Mouse (Mus musculus) forebrain, embryonic 15.5 days (tissue): ENCODE results near the gene E2f4. TPM values are rescaled to one million over a fixed set of nuclear protein-coding genes. Genes with fewer than 3 reads are reported as not detected.

Source experiments
- ATAC-seq: fragments of 200-750 bp; cut with Nextera tagmentation; replicated peaks from 2 replicates; pipeline ENCODE4 v1.8.0; 2017; ENCODE audit warnings: mild to moderate bottlenecking, moderate TSS enrichment, moderate library complexity
- H3K27ac ChIP-seq: fragments of 300-500 bp; sonication (generic); replicated peaks from 2 replicates; pipeline ENCODE4 v1.5.1; 2015; ENCODE audit warnings: mild to moderate bottlenecking, inconsistent platforms
- H3K27me3 ChIP-seq: fragments of 300-500 bp; sonication (generic); 2 replicates; pipeline ENCODE4 v1.6.1; 2015; ENCODE audit warnings: inconsistent platforms
- H3K36me3 ChIP-seq: fragments of 300-500 bp; sonication (generic); 2 replicates; pipeline ENCODE4 v1.6.1; 2015; ENCODE audit warnings: mild to moderate bottlenecking, inconsistent platforms
- H3K4me1 ChIP-seq: fragments of 300-500 bp; sonication (generic); 2 replicates; pipeline ENCODE4 v1.6.1; 2015; ENCODE audit warnings: inconsistent platforms
- H3K4me2 ChIP-seq: fragments of 300-500 bp; sonication (generic); replicated peaks from 2 replicates; pipeline ENCODE4 v1.6.1; 2015; ENCODE audit warnings: mild to moderate bottlenecking, inconsistent platforms
- H3K4me3 ChIP-seq: fragments of 300-500 bp; sonication (generic); 2 replicates; pipeline ENCODE4 v1.5.1; 2015; ENCODE audit warnings: mild to moderate bottlenecking, inconsistent platforms
- H3K9ac ChIP-seq: fragments of 300-500 bp; sonication (generic); replicated peaks from 2 replicates; pipeline ENCODE4 v1.6.1; 2015; ENCODE audit warnings: mild to moderate bottlenecking, inconsistent platforms
- H3K9me3 ChIP-seq: fragments of 300-500 bp; sonication (generic); 2 replicates; pipeline ENCODE4 v1.6.1; 2016; ENCODE audit warnings: inconsistent platforms
- WGBS: fragments of 180-500 bp; shearing (Covaris S2); methylation state at CpG from one replicate; pipeline ENCODE4 v1.1.7; 2015; ENCODE audit warnings: mixed read lengths; 5-methylcytosine and 5-hydroxymethylcytosine counted together
- microRNA counts: library from miRNA; unstranded; fragments of <30 nt; microRNA quantifications from one replicate; lab custom pipeline; 2016
- microRNA-seq: library from miRNA; unstranded; fragments of <30 nt; microRNA quantifications from one replicate; pipeline ENCODE4, GENCODE M21; 2016
- polyA plus RNA-seq: library from polyadenylated mRNA; unstranded; fragments of >200 nt; fragmentation: Nextera tagmentation; extraction: Ambion mirVana; gene quantifications from 2 replicates; pipeline ENCODE4 v1.2.1, GENCODE M21; 2015

Gene E2f4
- polyA plus RNA-seq, 1 experiment from 2014 or later, result 44.2 TPM

DNA sequence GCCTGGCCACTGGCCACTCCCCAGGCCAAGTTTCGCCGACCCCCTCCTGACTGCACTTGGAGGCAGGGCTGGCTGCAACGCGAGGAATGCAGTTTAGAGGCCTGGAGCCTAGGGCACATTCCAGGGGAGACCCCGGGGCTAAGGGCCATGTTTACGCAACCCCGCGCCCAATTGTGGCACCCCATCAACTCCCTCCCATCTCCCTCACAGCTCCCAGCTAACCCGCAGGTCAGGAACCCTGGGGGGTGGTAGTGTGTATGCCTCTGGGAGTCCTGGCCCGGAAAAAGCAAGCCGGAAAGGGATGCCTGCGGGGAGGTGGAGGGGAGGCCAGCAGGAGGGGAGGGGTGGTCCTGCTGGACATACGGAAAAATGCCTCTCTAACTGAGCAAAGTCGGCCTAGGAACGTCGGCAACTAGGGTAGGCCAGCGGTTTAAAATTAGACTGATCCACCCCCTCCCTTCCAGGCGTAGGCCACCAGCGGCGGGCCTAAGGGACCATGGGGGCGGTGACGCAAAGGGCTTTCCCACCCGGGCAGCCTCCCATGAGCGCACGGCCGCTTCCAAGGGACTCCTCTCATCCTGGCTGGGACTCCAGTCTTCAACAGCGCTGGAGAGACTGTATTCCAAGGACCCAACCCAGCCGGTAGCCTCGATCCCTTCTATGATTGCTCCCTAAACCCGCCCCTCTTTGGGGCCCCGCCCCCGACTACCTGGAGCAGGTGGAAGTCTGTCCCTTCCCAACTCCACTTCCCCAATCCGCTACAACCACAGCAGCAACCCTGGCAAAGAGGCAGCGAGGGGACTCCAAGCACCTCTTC lies 49.4 kb downstream of the E2f4 start:
- H3K9me3 ChIP-seq, result no peaks in the 10 kb centered on the region
- no peaks in the 10 kb centered on the region for H3K36me3 ChIP-seq
- peak overlapping the region; percentile 88 for H3K9ac ChIP-seq
- peak overlapping the region; percentile 99 for H3K4me2 ChIP-seq
- H3K27me3 ChIP-seq, result no peaks in the 10 kb centered on the region
- ATAC-seq, result peak; percentile 9
- H3K4me1 ChIP-seq, result peaks cover 34% of the 10 kb centered on the region
- H3K27ac ChIP-seq, result no peak overlapping the region; the same call in 1 of the 2 replicates
- 2% methylated on average over 34 of the region's 34 CpGs for WGBS
- H3K4me3 ChIP-seq, result peak overlapping the region; percentile 91

DNA sequence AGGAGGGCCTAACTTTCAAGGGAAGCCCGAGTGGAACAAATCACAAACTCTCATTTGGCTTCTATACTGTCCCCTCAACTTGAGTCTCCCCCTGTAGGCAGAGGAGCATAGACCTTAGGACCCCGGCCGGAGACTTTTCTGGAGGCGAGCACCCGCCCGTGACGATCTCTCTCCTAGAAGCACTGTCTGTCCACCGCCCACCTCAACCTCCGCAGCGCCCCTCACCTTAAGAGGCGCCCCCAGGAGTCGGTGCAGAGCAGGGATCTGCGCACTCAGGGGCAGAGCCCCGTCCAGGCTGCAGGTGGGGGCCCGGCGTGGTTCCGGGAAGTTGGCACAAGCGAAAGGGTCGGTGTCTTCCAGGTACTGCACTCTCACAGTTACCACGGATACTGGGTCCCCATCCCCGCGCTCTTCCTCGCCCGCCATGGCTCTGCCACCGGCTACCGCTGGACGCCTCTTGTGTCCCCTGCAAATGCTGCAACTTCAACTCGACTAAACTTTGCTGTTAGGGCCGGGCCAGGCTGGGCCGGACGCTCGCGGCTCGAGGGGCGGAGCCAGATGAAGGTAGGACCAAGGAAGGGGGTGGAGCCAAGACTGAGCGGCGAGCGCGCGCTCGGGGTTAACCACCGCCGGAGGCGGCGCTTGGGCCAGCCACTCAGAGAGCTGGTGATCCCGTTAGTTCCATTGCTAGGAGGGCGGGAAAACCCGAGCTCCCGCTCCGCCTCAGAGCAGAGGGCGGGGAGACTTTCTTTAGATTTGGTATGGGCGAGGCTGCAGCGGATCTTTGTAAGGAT lies 50.2 kb downstream of the E2f4 start, which contains the start of gene Fhod1:
Fhod1 (minus strand) TSS at position 526 of the 794 bp plus-strand sequence.
- H3K27ac ChIP-seq, result peak within 1 kb of the TSS; percentile 80
- H3K9ac ChIP-seq, result peak within 1 kb of the TSS; percentile 88
- H3K4me3 ChIP-seq, result peak within 1 kb of the TSS; percentile 91
- H3K4me2 ChIP-seq, result peak within 1 kb of the TSS; percentile 99
- H3K27me3 ChIP-seq, result no peaks in the 10 kb centered on the region
- H3K9me3 ChIP-seq, result no peaks in the 10 kb centered on the region
- peak; percentile 91 for ATAC-seq
- under 1% methylated on average over 53 of the region's 53 CpGs for WGBS
- H3K4me1 ChIP-seq, result peaks cover 34% of the 10 kb centered on the region
- H3K36me3 ChIP-seq, result no peaks in the 10 kb centered on the region

DNA sequence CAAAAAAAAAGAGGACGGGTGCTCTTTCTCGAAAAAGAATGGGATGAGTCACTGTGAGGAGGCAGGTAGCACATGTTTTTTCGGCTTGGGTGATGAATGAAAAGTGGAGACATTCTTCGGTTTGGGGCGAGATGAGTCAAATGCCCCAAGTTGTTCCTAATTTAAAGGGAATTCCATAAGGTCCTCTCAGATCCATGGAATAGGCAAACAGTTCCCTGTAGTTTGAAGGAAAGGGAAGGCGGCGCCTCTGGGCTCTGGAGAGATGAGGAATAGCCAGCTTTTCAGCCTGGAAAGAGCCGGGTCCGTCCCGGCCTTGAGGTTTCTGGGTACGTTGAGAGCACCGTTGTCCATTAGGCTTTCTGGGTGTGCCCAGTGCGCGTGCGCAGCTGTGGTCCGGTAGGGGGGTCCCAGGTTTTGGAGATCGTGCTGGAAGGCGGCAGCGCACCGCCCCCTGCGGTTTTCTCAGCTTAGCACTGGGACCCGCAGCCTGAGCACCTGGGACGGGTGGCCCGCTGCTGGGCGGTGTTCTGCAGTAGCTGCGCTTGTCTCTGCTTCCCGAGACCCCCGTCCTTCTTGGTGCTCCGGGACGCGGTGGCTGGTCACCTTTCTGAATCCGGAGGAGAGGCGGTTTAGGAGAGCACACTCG lies 51.1 kb downstream of the E2f4 start, which contains the start of gene Slc9a5:
Slc9a5 (plus strand) TSS at position 394 of the 646 bp plus-strand sequence.
- peak within 1 kb of the TSS; percentile 91 for H3K4me3 ChIP-seq
- no peaks in the 10 kb centered on the region for H3K36me3 ChIP-seq
- WGBS, result under 1% methylated on average over 34 of the region's 34 CpGs
- no peaks in the 10 kb centered on the region for H3K27me3 ChIP-seq
- peaks cover 34% of the 10 kb centered on the region for H3K4me1 ChIP-seq
- peak; percentile 24 for ATAC-seq
- H3K9me3 ChIP-seq, result no peaks in the 10 kb centered on the region
- H3K4me2 ChIP-seq, result peak within 1 kb of the TSS; percentile 99
- H3K9ac ChIP-seq, result peak within 1 kb of the TSS; percentile 88
- peak within 1 kb of the TSS; percentile 80 for H3K27ac ChIP-seq

DNA sequence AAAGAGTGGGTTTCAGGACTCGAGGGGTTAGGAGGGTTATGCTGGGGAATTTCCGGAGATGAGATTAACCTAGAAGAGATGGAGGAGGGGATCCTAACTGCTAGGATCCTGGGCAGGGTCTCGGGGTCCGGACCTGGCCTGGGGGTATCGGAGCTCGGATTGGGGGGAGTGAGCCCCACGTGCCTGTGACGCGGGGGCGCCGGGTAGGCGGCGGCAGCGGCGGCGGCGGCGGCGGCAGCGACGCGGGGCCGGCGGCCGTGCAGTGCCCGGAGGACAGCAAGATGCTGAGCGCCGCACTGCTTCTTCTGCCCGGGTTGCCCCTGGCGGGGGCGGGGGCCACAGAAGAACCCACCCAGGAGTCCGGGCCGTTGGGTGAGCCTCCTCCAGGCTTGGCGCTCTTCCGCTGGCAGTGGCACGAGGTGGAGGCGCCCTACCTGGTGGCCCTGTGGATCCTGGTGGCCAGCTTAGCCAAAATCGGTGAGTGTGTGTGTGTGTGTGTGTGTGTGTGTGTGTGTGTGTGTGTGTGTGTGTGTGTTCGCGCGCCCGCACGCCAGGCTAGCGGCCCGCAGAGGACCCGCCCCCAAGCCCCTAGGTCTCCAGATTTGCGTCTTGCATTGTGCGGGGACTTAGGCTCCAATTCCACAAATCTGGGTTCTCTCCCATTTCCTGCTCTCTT lies 51.8 kb downstream of the E2f4 start:
- ATAC-seq, result peak; percentile 26
- WGBS, result under 1% methylated on average over 39 of the region's 48 CpGs
- Histone ChIP-seq H3K4me3 (peak overlapping the region; percentile 91), H3K9ac (peak overlapping the region; percentile 88), H3K27ac (peak overlapping the region; percentile 80), H3K27me3 (no peaks in the 10 kb centered on the region), H3K4me2 (peak overlapping the region; percentile 99), H3K36me3 (no peaks in the 10 kb centered on the region), H3K4me1 (peaks cover 34% of the 10 kb centered on the region), H3K9me3 (no peaks in the 10 kb centered on the region)

DNA sequence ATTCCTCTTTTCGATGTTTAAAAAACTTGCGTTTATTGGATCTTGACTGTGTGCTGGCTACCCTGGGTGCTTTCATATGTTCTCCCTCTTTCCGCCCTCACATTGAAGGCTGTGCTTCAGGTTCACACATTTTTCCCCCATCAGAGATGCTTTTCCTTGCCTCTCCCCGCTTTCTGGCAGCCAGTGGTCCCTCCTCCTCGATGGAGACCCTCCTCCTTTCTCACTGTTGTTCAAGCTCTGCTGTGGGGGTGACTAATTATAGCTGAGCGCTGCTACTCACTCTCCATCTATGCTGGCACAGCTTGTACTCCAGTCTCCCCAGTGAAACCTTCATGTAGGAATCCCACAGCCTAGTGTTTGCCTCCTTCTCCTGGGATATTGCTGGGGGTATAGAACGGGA lies 52.7 kb downstream of the E2f4 start:
- ATAC-seq, result no peak
- Histone ChIP-seq H3K9ac (peak overlapping the region; percentile 88), H3K9me3 (no peaks in the 10 kb centered on the region), H3K27me3 (no peaks in the 10 kb centered on the region), H3K4me1 (peaks cover 34% of the 10 kb centered on the region), H3K36me3 (no peaks in the 10 kb centered on the region), H3K27ac (peak overlapping the region; percentile 80), H3K4me2 (peak overlapping the region; percentile 99), H3K4me3 (peak overlapping the region; percentile 91)
- 28% methylated on average over 7 of the region's 7 CpGs for WGBS

DNA sequence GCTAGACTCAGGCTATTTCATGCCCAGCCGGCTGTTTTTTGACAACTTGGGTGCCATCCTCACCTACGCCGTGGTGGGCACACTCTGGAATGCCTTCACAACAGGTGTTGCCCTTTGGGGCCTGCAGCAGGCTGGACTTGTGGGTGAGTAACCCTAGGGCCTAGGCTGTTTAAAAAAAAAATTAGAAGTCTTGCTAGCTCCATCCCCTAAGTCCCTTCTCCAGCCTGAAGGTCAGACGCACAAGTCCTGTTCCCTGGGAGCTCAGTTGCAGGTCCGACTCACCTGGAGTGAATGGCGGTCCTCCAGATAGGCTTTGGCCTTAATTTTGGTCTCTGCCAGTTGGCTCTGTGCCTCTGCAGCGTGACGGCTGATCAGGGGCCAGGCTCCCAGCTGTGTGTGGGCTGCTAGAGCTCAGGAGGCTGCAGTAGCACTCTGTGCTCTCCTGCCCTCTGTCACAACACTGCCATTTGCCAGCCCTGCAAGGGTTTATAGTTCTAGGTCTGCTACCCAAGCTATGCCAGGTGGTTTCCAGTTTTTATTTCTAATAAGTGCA lies 56.2 kb downstream of the E2f4 start:
- no peak for ATAC-seq
- Histone ChIP-seq H3K27ac (no peak overlapping the region), H3K9ac (no peak overlapping the region), H3K9me3 (no peaks in the 10 kb centered on the region), H3K4me2 (no peak overlapping the region), H3K27me3 (no peaks in the 10 kb centered on the region), H3K36me3 (peaks cover 9% of the 10 kb centered on the region), H3K4me1 (peaks cover 16% of the 10 kb centered on the region), H3K4me3 (no peak overlapping the region)
- 80% methylated on average over 8 of the region's 8 CpGs for WGBS

DNA sequence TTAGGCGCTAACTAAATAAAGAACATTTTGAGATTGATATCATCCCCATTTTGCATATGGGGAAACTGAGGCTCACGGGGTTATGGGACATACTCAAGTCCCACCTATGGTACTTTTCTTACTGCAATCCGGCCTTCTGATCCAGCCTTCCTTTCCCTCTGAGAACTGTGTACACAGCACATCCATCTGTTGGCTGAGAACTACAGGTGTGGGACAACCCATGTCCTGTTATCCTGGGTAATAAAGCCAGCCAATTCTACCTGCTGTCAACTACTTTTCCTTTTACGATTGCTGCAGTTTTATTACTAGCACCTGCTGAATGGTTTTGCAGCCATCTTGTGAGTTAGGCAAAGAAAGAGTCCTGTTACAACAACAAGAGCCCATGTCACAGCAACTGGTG lies 57.1 kb downstream of the E2f4 start:
- H3K27me3 ChIP-seq, result no peaks in the 10 kb centered on the region
- no peak overlapping the region for H3K4me2 ChIP-seq
- H3K4me3 ChIP-seq, result no peak overlapping the region
- no peak overlapping the region for H3K9ac ChIP-seq
- no peaks in the 10 kb centered on the region for H3K9me3 ChIP-seq
- H3K4me1 ChIP-seq, result peaks cover 15% of the 10 kb centered on the region
- H3K27ac ChIP-seq, result no peak overlapping the region
- no peak for ATAC-seq
- peaks cover 9% of the 10 kb centered on the region for H3K36me3 ChIP-seq
- 96% methylated on average over 4 of the region's 4 CpGs for WGBS

MicroRNA genes within 50 kb of the gene (microRNA counts, 519-probe panel; counts per million panel counts)
- microRNA mmu-miR-328 (lab: Ali Mortazavi, UCI), result 2,363 counts per million, percentile 47 among the panel's probes with 10 or more counts

Small RNA genes lying within 50 kb of the gene (microRNA-seq; reads per million reads assigned to microRNA genes)
- gene Gm27320, result not detected
- 318 reads per million, percentile 68 among the genes with 10 or more reads in this experiment for gene Mir328

Other genes with a start within 250 kb of the E2f4 start
- not detected in 2 replicates for gene Ces3a, start 249.1 kb upstream of the E2f4 start, polyA plus RNA-seq
- not detected in 2 replicates for gene Ces3b, start 213.9 kb upstream of the E2f4 start, polyA plus RNA-seq
- gene Ces4a, start 165.9 kb upstream of the E2f4 start, polyA plus RNA-seq, result 0.10 and 0.15 TPM in 2 replicates
- gene Cbfb, start 127.0 kb upstream of the E2f4 start, polyA plus RNA-seq, result 33.4 and 35.4 TPM in 2 replicates
- 32.5 and 33.1 TPM in 2 replicates for gene D230025D16Rik, start 72.5 kb upstream of the E2f4 start, polyA plus RNA-seq
- 2.9 and 3.0 TPM in 2 replicates for gene B3gnt9, start 42.5 kb upstream of the E2f4 start, polyA plus RNA-seq
- 21.1 and 23.7 TPM in 2 replicates for gene Tradd, start 33.1 kb upstream of the E2f4 start, polyA plus RNA-seq
- gene Fbxl8, start 33.0 kb upstream of the E2f4 start, polyA plus RNA-seq, result 0.72 and 0.85 TPM in 2 replicates
- gene Hsf4, start 27.9 kb upstream of the E2f4 start, polyA plus RNA-seq, result 0.15 and 0.34 TPM in 2 replicates
- 2.0 and 2.2 TPM in 2 replicates for gene Nol3, start 21.5 kb upstream of the E2f4 start, polyA plus RNA-seq
- 96.2 and 101 TPM in 2 replicates for gene 4931428F04Rik, start 7.8 kb upstream of the E2f4 start, polyA plus RNA-seq
- gene Exoc3l, start 1.6 kb upstream of the E2f4 start, polyA plus RNA-seq, result 10.1 and 11.9 TPM in 2 replicates
- gene Elmo3, start 7.9 kb downstream of the E2f4 start, polyA plus RNA-seq, result 0.84 and 0.98 TPM in 2 replicates
- gene Lrrc29, start 28.6 kb downstream of the E2f4 start, polyA plus RNA-seq, result 0.59 and 0.83 TPM in 2 replicates
- gene Tmem208, start 28.7 kb downstream of the E2f4 start, polyA plus RNA-seq, result 116 and 120 TPM in 2 replicates
- gene Fhod1, start 50.3 kb downstream of the E2f4 start, polyA plus RNA-seq, result 0.34 and 0.48 TPM in 2 replicates
- gene Slc9a5, start 51.2 kb downstream of the E2f4 start, polyA plus RNA-seq, result 6.9 and 7.9 TPM in 2 replicates
- gene Plekhg4, start 75.6 kb downstream of the E2f4 start, polyA plus RNA-seq, result 1.1 and 1.7 TPM in 2 replicates
- 0.10 TPM in 1 of 2 replicates, not detected in the other for gene Kctd19, start 115.8 kb downstream of the E2f4 start, polyA plus RNA-seq
- gene Lrrc36, start 115.9 kb downstream of the E2f4 start, polyA plus RNA-seq, result 0.52 and 0.88 TPM in 2 replicates
- 35.1 and 54.8 TPM in 2 replicates for gene Tppp3, start 173.9 kb downstream of the E2f4 start, polyA plus RNA-seq
- 28.8 and 31.3 TPM in 2 replicates for gene Zdhhc1, start 199.2 kb downstream of the E2f4 start, polyA plus RNA-seq
- gene Hsd11b2, start 221.1 kb downstream of the E2f4 start, polyA plus RNA-seq, result 1.4 and 1.7 TPM in 2 replicates